Mouse (Mus musculus): ENCODE data around the gene Plekha5.
"Not testable (repeated sequence)": the region's sequence is repeated elsewhere in the genome, so short reads cannot be mapped to it uniquely, and the experiment has no call there.

Plekha5 gene

DNA sequence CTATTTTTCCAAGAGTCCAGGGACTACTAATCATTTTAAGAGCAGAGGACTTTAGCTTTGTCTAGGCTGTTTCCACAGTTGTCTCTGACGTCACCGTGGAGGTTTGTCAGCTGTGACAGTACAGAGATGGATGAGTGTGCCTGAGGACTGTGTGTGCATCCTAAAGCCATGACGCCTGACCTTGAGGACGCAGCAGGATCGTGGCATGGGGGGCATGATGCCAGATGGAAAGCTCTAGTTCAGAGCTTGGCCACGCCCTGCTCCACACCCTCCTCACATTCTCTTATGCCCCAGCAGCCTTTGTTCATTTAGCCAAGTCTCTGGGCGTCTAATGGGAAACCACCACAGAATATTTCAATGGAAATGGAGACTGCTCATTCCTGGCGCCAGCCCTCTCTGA lies 111.7 kb downstream of the Plekha5 start:
- DNase-seq = no peak

DNA sequence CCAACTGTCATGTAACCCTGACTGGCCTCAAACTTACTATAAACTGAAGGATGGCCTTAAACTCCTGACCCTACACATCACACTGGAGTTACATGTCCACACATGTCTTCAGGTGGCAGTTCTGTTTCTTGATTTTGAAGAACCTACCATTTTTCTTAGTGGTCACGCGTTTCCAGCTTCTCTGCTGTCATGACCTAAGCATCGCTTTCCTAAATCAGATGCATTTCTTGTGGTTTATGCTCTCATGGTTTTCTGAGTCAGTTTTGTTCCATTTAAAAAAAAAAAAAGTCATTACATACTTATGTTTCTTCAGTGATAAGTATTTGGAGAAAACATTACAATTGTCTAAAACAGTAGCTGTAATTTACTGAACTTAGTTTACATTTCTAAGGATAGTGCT lies 118.1 kb downstream of the Plekha5 start:
- DNase-seq = no peak

- DNase-seq = no peak
These were observed 119.3 kb downstream of the Plekha5 start for GRCm38 (mm10) chr6:140543005-140543794.

- no peak for DNase-seq
These were observed 122.2 kb downstream of the Plekha5 start for GRCm38 (mm10) chr6:140546095-140546494.

DNA sequence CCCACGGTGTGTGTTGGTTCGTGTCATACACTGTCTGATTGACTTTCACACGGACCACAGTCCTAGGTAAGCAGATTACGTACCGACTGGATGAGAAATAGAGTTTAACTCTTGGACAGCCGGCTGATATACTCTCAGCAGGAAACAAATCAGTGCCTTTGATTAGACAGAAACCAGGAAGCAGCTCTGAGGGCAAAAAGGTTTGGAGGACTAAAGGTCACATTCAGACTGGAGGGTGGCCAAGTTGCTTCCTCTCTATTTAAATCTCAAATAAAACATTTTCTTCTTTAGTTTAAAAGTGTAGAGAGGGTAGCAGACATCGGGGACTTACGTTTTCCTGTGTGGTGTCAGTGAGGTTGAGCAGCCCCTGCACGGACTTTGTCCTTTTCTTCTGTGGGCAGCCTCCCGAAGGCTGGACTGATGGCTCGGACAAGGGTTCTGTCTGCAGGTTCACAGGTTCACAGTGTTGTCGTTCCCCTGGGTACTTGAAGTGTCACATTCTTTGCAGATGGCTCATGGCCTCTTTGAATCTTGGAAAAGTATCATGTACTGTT lies 122.9 kb downstream of the Plekha5 start:
- peak; percentile 69 for DNase-seq

DNA sequence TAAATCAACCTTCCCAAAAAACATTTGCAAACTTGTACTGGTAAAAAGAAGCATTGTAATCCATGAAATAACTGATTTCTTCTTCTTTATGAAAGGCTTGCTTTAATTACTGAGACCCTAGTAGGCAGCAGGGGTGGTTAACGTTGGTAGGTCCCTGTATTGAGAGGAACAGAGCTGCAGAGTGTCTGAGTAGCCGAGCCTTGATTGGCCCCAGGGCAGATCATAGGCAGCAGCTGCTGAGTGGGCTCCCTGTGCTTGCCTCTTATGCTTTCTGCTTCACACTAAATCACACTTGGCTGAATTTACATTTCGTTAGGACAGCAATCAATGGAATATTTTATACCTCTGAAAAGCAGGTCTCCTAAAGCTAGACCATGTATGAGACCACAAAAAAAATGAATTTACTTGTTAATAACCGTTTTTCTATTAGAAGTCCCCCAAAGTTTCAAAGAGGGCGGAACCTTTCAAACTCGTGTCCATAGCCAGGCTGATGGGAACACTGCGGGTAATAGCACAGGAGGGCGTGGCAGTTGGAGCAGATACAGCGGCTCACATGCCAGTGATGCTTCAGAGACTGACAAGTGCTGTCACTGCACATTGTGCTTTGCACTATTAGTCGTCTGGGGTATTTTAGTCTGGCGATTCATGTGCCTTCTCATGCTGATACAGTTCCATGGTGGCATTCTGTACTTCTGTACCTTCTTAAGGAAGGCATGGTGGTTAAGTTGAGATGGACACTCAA lies 123.5 kb downstream of the Plekha5 start:
- DNase-seq = no peak

DNA sequence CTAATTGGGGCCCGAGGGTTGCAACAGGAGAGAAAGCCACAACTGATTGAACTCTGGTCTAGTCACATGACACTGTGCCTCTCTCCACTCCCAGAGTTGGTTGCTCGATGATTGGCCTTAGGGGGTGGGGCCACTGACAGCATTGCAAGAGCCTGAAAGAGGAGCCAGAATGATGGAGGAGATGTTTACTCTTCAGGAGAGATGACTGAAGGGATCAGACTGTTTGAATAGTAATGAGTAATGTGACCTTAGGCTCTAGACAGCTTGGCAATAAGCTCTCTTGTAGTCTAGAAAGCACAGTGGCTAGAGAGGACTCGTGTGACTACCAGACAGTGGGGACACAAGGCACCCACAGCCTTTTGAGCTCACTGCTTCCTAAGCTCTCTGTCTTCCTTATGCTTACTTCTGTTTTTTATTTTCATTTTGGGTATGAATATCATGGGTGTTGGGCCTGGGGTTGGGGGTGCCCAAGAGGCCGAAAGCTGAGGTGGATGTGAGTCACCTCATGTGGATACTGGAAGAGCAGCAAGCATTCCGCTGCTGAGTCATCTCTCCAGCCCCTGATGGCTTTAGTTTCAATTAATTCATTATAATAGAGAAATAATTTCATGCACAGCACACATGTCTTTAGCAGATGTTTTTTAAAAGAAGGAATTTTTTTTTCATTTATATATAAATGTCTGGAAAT lies 124.4 kb downstream of the Plekha5 start:
- DNase-seq = no peak

DNA sequence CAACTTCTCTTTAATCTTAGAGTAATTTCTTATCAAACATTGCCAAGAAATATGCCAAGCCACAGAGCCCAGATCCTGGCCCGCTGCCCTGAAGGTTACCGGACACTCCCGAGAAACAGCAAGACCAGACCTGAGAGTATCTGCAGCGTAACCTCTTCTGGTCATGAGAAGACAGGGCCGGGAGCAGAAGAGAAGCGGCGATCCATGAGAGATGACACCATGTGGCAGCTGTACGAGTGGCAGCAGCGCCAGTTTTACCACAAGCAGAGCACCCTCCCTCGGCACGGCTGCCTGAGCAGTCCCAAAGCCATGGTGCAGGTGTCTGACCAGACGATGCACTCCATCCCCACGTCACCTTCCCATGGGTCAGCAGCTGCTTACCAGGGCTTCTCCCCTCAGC lies 126.9 kb downstream of the Plekha5 start:
- DNase-seq = no peak

- DNase-seq = no peak
These were observed 130.4 kb downstream of the Plekha5 start for GRCm38 (mm10) chr6:140554261-140554660.

- DNase-seq = no peak
These were observed 135.6 kb downstream of the Plekha5 start for GRCm38 (mm10) chr6:140559411-140559810.

DNA sequence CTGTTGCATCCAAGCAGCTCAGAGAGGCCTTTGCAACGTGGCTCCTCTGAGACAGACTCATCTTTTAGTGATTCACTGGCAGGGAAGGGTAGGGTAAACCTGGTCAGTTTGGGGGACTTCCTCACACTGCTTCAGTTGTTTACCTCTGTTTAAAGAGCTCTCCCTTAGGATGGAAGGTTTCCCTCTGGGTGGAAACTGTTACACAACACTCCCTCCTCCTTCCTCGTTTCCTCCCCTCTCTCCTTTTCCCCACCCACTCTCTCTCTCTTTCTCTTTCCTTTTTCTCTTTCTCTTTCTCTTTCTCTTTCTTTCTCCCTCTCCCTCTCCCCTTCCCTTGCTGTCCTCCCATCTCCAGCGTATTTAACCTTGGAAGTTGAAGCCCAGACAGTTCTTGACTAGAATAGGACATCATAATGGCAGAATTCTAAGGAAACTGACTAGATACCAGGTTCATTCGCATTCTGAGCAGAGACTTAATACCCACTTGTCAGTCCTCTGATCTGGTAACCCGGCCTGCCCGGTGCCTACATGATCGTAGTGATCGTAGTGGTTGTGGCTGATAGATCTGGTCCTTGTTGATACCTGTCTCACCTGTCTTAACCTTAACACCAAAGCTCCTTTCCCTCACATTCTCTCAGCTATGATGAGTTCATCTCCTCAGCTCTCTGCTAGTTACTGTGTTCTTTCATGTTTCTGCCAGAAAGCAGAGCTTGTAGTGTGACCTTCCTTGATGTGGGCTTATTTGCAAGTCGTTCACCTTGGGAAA lies 137.5 kb downstream of the Plekha5 start:
- no peak for DNase-seq

DNA sequence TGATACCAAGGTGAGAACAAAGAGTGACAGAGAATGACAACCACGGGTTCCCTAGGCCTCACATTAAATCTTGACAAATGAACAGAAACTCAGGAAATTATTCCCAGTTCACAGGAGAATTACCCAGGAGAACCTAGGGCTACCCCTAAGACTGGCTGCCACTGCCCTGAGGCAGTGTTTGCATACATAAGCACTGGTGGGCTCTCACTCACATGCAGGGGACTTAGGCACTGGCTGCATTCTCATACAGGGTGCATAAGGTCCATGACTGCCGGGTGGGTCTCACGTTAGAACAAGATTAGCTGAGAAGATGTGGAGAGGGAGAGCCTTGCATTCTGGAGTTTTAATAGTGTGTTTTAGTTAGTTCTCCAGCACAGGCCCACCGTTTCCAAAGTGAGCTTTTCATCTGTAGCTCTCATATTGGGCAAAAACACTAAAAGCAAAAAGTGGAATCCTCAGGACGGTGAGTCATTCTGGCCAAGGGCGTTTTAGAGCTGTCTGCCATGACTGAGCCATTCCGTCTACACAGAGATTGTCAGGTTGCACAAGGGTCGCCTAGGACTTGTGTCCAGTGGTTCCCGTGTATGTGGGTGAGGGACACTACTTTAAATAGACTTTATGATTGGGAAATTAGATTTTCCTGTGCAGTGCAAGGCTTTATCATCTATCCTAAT lies 138.2 kb downstream of the Plekha5 start:
- no peak for DNase-seq

DNA sequence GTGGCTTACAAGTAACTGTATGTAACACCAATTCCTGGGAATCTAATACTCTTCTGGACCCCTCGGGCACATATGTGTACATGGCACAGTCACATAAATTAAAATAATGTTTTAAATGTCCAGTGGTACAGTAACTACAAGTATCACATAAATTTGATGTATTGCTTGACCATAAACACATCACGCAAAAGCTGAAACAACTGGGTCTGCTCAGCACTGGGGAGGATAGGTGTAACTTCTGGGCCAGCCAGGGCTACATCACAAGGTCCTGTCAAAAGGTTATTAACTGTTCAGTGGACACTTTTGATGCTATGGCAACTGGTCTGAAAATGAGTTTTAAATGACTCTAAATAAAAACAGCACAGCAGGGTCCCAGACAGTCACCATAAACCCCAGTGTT lies 143.3 kb downstream of the Plekha5 start:
- DNase-seq = no peak

DNA sequence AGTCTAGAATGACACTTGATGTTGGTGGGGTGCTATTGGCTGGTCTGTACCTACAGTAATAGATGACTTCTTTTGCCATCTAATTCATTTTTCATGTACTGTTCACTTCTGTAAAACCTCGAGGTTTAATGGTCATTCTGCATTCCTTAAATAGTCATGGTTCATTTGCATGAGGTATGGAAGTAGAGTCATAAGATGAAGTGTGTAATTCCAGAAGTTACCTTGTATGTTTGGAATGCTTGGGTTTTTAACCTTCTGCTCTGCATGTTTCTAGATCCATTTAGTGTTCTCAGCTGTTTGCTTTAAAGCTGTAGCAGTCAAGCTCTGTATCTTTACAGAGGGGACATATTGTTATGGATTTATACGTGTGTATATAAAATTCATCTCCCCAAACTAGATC lies 144.0 kb downstream of the Plekha5 start:
- no peak for DNase-seq

DNA sequence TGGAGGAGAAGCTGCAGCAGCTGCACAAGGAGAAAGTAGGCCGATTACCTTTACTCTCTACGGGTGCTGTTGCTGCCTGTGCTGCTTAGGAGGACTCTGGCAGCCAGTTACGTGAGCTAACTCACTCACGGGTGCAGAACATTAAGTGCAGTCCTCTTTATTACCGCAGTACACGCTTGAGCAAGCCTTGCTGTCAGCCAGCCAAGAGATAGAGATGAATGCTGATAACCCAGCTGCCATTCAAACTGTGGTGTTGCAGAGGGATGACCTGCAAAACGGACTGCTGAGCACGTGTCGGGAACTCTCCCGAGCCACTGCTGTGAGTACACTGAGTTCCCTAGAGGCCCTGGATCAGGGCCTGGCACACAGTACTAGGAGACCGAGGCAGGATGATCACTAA lies 146.3 kb downstream of the Plekha5 start:
- DNase-seq = peak; percentile 77

- no peak for DNase-seq
These were observed 151.1 kb downstream of the Plekha5 start for GRCm38 (mm10) chr6:140574943-140575342.

- no peak for DNase-seq
These were observed 152.3 kb downstream of the Plekha5 start for GRCm38 (mm10) chr6:140576133-140576532.

DNA sequence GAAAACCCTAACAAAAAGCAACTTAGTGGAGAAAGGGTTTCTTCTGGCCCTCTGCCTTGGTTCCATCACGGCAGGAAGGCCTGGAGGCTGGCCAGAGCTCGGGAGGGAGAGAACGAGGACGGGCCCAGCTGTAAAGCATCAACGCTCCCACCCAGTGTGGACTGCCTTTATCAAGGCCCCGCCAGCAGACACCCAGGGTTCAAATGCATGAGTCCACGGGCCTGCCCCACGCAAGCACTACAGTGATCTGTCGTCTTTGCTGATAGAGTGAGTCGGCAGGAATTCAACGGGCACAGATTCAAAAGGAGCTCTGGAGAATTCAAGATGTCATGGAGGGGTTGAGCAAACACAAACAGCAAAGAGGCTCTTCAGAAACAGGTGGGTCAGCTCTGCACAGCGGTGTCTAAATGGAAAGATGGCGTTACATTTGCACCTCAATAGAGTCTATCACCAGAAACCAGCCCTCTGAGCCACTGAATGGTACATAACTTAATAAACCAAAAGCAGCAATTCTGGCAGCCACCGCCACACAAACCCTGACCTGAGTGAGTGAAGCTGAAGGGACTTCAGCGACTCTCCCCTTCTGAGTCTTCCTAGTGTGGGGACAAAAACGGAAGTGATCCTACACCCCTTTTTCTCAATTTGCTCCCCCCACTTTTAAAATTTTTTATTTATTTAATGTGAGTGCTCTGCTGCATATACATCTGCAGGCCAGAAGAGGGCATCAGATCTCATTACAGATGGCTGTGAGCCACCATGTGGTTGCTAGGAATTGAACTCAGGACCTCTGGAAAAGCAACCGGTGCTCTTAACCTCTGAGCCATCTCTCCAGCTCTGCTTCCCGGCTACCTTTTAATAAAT lies 153.3 kb downstream of the Plekha5 start:
- DNase-seq = no peak

DNA sequence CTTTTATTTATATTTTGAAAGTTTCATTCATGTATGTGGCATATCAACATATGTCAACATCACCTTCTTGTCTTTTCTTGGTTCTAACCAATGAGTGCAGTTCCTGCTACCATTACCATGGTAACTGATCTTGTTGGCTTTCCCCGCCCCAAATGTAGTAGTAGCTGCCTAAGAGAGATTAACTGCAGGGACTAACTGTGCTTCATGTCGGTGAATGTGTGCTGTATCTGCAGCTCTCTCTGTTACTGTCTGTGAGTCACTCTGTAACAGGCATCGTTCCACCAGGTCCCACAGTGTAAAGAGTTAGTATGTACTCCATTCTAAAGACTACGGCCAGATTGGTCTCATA lies 153.9 kb downstream of the Plekha5 start:
- DNase-seq = no peak

GRCm38 (mm10) chr6:140578985-140579384 lies 155.1 kb downstream of the Plekha5 start:
- not testable (repeated sequence) for DNase-seq

- no peak for DNase-seq
These were observed 156.3 kb downstream of the Plekha5 start for GRCm38 (mm10) chr6:140580170-140580569.

All from kidney, adult 9 months (tissue).